Mouse (Mus musculus) large intestine, adult 2 months (tissue): ENCODE data around the gene Tgfb2. TPM values are rescaled to one million over a fixed set of nuclear protein-coding genes. Genes with fewer than 3 reads are reported as not detected.

Experiments
- DNase-seq: peaks from one replicate; pipeline ENCODE4 v3.0.0-alpha.2; 2012; ENCODE audit warnings: low read depth, low spot score
- WGBS: fragments of 180-500 bp; shearing (Covaris S2); methylation state at CpG from one replicate; pipeline ENCODE4 v1.1.7; 2018; 5-methylcytosine and 5-hydroxymethylcytosine counted together
- polyA plus RNA-seq: library from polyadenylated mRNA; depleted of rRNA; stranded (reverse); fragments of >200 nt; gene quantifications from 2 replicates; pipeline ENCODE4 v1.2.3, GENCODE M21; 2012

The Tgfb2 gene
- polyA plus RNA-seq, 1 experiment: 0.52 TPM

GRCm38 (mm10) chr1:186658783-186659182 is 47.0 kb downstream of the Tgfb2 start:
- DNase-seq: no peak
- 88% methylated on average over 11 of the region's 11 CpGs for WGBS

DNA sequence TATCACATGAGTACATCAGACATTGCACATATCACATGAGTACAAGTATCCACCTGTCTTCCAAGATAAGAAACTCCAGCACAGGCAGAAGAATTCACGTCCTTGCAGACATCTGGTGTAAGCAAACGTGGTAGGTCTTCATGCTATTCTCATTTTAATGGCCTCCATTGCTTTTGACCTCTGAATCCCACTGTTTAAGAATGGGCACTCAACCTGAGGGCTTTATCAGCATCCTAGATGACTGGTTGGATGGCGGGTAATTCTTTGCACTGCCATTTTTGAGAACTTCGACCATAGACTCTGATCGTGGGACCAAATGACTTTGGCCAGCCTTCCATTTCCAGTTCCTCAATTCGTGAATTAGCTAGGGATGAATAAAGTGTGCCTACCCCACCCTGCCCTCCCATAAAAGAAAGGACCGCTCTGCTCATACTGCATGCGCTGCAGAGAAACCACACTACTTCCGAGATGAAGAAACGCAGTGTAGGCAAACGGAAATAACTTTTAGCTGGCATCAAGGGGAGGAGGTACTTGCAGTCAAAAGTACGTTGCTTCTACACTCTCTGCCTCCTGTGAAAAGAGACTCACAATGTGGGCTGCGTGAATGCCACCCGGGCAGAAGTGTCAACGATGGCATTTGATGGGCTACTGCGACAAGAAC is 48.1 kb downstream of the Tgfb2 start:
- DNase-seq: no peak
- 76% methylated on average over 16 of the region's 16 CpGs for WGBS

GRCm38 (mm10) chr1:186656732-186657329 is 49.0 kb downstream of the Tgfb2 start:
- 35% methylated on average over 5 of the region's 5 CpGs for WGBS
- DNase-seq: no peak

DNA sequence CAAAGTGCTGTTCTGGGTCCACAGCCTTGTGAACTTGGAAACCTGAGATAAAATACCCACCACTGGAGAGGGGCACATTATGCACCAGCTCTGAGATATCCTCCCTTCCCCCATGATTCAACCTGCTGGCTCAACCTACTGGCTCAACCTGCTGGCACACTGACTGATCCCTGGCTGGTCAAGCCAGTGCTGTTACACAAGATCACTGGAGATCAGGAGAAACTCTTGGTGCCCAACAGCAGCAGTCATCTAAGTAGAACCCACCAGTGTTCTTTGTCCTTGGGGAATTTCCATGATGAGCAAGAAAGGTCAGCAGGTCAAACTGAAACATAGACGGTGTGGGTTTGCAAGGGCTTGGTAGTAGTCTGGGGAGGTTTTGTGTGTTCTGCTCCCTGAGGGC is 49.6 kb downstream of the Tgfb2 start:
- WGBS: 19% methylated on average over 1 of the region's 1 CpGs
- no peak for DNase-seq

DNA sequence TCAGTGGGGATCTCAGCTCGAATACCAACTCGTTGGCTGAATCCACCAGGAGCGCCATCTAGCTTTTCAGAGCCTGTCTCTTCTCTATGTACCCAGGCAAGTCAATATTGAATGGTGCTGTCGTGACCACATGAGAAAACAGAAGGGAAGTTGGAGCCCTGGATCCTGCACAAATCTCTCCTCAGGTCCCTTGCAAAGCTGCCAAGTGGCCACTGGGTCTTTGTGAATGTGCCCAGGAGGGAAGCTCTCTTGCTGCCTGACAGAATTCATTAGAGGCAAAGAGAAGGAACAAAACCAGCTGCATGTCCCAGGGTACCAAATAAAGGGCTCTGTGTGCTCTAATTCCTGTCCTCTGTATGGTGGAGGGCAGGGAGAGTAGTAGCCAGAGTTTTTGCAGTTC is 50.7 kb downstream of the Tgfb2 start:
- WGBS: 78% methylated on average over 4 of the region's 4 CpGs
- DNase-seq: no peak

- no peak for DNase-seq
- WGBS: 37% methylated on average over 8 of the region's 8 CpGs
Measured at GRCm38 (mm10) chr1:186652208-186652607, 53.6 kb downstream of the Tgfb2 start.

GRCm38 (mm10) chr1:186650011-186650410 is 55.8 kb downstream of the Tgfb2 start:
- DNase-seq: no peak
- WGBS: 77% methylated on average over 4 of the region's 4 CpGs

DNA sequence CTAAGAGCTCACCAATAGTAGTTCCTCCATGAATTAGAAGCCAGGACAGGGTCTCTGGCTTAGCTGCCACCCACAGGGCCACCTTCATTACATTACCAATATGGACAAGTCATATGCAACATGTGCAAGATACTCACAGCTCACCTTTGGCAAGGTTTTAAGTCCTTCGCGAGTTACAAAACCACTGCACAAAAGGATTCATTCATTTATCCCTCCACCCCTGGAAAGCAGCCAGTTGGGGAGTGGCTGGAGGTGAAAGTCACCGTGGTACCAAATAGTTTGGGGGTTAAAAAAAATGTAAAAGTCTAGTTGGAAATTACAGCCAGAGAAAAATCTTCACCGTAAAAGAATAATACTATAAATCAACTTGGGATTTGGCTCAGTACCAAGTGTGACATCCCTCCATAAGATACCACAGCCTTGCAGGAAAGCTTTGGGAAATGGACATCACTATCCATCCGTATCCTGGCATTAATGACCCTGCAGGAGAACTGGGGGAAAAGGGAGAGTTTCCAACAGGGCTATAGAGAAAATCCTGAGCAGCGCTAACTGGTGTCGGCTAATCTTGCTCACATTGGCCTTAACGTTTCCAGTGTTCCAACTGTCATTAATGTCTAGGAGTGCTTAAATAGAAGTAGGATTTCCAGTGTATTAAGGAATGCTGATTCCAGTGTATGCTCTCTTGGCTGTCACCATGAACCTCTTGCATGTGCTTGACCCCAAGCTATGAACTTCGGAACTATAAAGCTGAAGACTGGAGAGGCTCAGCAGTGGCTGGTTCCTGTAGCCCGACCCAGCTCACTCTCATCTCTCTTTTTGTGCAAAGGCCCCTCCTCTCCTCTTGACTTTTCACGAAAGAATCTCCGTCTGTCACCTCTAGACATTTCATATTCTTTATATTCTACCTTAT is 68.2 kb downstream of the Tgfb2 start:
- no peak for DNase-seq
- WGBS: 42% methylated on average over 12 of the region's 12 CpGs

DNA sequence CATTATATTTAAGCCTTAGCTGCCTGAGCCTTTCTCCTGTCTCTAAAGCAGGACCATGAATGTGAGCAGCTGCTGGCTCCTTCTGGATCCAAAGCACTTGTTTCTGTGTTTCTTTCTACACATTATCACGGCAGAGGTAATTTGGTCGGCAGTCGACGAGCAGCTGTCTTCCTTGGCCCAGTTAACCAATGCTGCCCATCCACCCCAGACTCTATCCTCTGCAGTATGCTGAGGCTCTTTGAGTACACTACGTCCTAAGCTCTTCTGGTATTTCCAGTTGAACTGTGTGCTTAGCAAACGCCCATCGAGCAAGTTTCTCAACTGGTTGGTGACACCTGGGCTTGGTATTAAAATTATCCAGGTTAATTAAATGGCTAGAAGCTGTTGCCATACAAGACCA is 70.7 kb downstream of the Tgfb2 start:
- WGBS: 60% methylated on average over 7 of the region's 7 CpGs

GRCm38 (mm10) chr1:186631457-186631856 is 74.3 kb downstream of the Tgfb2 start:
- no peak for DNase-seq
- 92% methylated on average over 6 of the region's 6 CpGs for WGBS

More for the DNA sequence above, 70.7 kb downstream of the Tgfb2 start:
- DNase-seq: no peak

GRCm38 (mm10) chr1:186630971-186631370 is 74.8 kb downstream of the Tgfb2 start:
- no peak for DNase-seq
- WGBS: 81% methylated on average over 5 of the region's 5 CpGs

- no peak for DNase-seq
- WGBS: 75% methylated on average over 7 of the region's 7 CpGs
Measured at GRCm38 (mm10) chr1:186627451-186627995, 78.3 kb downstream of the Tgfb2 start.

GRCm38 (mm10) chr1:186624474-186624873 is 81.3 kb downstream of the Tgfb2 start:
- 79% methylated on average over 5 of the region's 5 CpGs for WGBS
- DNase-seq: no peak

- 93% methylated on average over 3 of the region's 3 CpGs for WGBS
- DNase-seq: no peak
Measured at GRCm38 (mm10) chr1:186621812-186622211, 84.0 kb downstream of the Tgfb2 start.

GRCm38 (mm10) chr1:186618285-186618684 is 87.5 kb downstream of the Tgfb2 start:
- WGBS: 66% methylated on average over 6 of the region's 6 CpGs
- no peak for DNase-seq

DNA sequence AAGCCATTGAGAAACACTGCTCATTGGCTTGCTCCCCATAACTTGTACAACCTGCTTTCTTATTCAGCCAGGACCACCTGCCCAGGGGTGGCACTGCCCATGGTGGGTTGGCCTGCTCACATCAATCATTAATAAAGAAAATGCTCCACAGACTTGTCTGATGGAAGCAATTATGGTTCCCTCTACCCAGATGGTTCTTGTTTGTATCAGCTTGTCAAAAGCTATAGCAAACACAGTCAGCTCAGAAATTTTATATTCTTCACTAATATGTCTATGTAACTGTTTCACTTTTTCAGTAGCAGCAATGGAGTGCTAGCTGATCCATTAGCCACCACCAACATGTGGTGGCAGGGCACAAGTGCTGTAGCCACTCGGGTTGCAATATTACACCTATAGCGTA is 94.4 kb downstream of the Tgfb2 start:
- WGBS: 93% methylated on average over 2 of the region's 2 CpGs
- no peak for DNase-seq

DNA sequence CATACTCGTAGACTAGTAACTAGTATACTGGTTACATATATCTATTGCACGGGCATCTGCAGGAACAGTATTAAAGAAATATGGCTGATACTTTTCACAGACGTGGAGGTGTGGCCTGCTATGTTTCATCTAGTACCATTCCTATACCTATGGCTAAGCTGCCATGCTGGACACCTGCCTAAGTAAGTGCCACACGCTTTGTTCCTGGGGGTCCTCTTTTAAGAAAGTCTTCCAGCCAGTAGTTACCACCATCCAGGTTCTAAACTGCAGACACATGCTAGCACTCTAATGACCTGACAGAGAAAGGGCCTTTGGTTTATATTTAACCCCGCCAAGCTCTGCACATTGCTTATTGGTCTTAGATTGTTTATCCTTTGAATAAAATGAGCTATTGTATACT is 95.3 kb downstream of the Tgfb2 start:
- 81% methylated on average over 5 of the region's 5 CpGs for WGBS

DNA sequence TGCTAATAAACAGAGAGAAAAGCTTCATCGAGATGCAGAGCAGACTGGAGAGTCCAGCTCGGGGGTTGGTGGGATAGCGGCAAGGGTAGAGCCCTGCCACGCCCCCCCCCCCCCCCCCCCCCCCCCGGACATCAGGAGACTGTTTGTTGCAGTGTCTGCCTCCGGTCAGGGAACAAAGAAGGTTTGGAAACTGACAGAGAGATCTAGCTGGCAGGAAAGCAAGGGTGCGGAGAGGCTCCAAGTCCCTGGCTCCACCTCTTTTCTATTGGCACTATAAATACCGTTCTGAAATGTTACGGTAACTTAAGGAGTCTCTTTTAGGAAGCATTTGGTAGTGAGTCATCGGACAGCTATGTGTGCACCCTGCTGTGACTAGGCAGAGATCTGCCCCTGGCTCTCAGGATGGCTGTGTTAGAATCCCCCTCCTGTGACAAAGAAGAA is 96.0 kb downstream of the Tgfb2 start:
- no peak for DNase-seq
- WGBS: 4% methylated on average over 10 of the region's 10 CpGs

More for the DNA sequence above, 95.3 kb downstream of the Tgfb2 start:
- no peak for DNase-seq

GRCm38 (mm10) chr1:186608116-186608515 is 97.7 kb downstream of the Tgfb2 start:
- WGBS: 87% methylated on average over 3 of the region's 3 CpGs
- DNase-seq: no peak

- DNase-seq: no peak
- WGBS: 64% methylated on average over 2 of the region's 2 CpGs
Measured at GRCm38 (mm10) chr1:186605635-186606034, 100.2 kb downstream of the Tgfb2 start.
